Mouse (Mus musculus): ENCODE measurements around the gene Rasal1. TPM values are rescaled to one million over a fixed set of nuclear protein-coding genes. Genes with fewer than 3 reads are reported as not detected.
A peak's percentile ranks its signal among the peaks of the same experiment; 100 is the strongest.

The Rasal1 gene
- polyA plus RNA-seq, 1 experiment from 2014 or later = 0.39 TPM

DNA sequence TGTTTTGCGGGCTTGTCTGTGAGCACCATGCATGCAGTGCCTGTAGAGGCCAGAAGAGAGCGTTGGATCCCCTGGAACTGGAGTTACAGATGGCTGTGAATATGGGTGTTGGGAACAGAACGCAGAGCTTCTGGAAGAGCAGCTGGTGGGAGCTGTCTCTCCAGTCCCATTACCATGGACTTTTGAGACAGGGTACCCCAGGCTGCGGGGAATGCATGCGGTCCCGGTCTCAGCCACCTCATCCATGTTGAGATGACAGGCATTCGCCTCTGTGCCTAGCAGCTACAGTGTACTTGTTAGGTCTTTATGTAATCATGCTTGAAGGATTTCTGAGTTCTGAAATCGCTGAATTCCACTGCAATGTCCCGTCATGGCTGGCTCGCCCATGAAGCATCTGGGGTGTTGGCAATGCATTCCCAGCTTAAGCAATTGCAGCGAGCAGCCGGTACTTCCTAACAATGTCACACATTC lies 7.7 kb downstream of the Rasal1 start:
- ATAC-seq (replicated peaks; ENCODE audit: low FRiP score, low read depth) (no peak), DNase-seq (ENCODE audit: low spot score) (no peak)
- no peaks in the 10 kb centered on the region for H3K9me3 ChIP-seq (replicated peaks; ENCODE audit: low read length)
- no peaks in the 10 kb centered on the region for H3K4me1 ChIP-seq (replicated peaks; ENCODE audit: insufficient read depth, low read length)
- 86% methylated on average over 12 of the region's 12 CpGs for WGBS
- no peaks in the 10 kb centered on the region for H3K27me3 ChIP-seq (ENCODE audit: insufficient read depth, low read length)
- no peak overlapping the region for H3K27ac ChIP-seq
- H3K4me3 ChIP-seq (replicated peaks; ENCODE audit: low read depth, low read length) = no peak overlapping the region
- TF ChIP-seq CTCF (IDR thresholded peaks at IDR 0.05; ENCODE audit: low read depth) = no peak
- H3K4me2 ChIP-seq (ENCODE audit: low read length) = no peak overlapping the region
- no peaks in the 10 kb centered on the region for H3K36me3 ChIP-seq (ENCODE audit: insufficient read depth, low read length)
- H3K9ac ChIP-seq (ENCODE audit: low read depth, low read length) = no peak overlapping the region

DNA sequence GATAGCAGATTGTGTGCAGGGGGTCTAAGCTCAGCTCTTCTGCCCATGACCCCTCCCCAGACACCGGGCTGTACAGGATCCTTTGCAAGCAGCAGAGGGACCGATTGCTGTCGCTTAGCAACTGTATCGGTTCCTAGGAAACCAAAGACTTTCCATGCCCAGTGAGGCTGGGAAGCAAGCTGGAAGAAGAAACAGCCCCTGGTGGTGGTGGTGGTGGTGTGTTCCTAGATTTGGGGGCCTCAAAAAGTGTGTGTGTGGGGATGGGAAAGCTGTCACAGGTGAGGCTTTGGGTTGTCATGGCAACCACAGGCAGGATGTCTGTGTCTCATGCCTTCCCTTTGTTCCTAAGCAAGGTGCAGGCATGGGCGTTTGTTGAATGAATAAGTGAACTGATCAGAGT lies 12.2 kb downstream of the Rasal1 start:
- H3K27me3 ChIP-seq (ENCODE audit: insufficient read depth, low read length) = no peaks in the 10 kb centered on the region
- H3K4me3 ChIP-seq (replicated peaks; ENCODE audit: low read depth, low read length) = no peak overlapping the region
- DNase-seq (ENCODE audit: low spot score) (no peak), ATAC-seq (replicated peaks; ENCODE audit: low FRiP score, low read depth) (no peak)
- no peaks in the 10 kb centered on the region for H3K9me3 ChIP-seq (replicated peaks; ENCODE audit: low read length)
- 62% methylated on average over 5 of the region's 5 CpGs for WGBS
- no peak overlapping the region for H3K4me2 ChIP-seq (ENCODE audit: low read length)
- no peaks in the 10 kb centered on the region for H3K36me3 ChIP-seq (ENCODE audit: insufficient read depth, low read length)
- no peaks in the 10 kb centered on the region for H3K4me1 ChIP-seq (replicated peaks; ENCODE audit: insufficient read depth, low read length)
- no peak overlapping the region for H3K9ac ChIP-seq (ENCODE audit: low read depth, low read length)
- TF ChIP-seq CTCF (IDR thresholded peaks at IDR 0.05; ENCODE audit: low read depth) = no peak
- no peak overlapping the region for H3K27ac ChIP-seq

DNA sequence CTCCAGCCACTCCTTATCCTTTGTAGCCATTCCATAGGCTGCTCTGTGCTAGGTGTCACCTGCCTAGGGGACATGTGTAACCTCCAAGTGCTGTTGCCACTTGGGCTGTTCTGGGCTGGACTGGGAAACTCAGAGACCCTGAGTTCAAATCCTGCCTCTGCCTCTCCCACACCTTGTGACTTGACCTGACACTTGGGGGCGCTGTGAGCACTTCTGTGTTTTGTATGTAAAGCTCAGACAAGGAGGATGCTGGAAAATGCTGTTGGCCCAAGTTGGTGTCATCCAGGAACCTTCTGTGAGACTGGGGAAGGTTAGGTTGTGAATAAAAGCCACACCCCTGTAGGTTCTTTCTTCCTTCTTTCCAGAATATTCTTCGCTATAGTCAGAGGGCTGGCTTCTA lies 16.3 kb downstream of the Rasal1 start:
- 52% methylated on average over 2 of the region's 2 CpGs for WGBS
- DNase-seq (ENCODE audit: low spot score) (no peak), ATAC-seq (replicated peaks; ENCODE audit: low FRiP score, low read depth) (no peak)
- no peaks in the 10 kb centered on the region for H3K27me3 ChIP-seq (ENCODE audit: insufficient read depth, low read length)
- peak; percentile 16; the same call in 1 of the 2 replicates for TF ChIP-seq CTCF (IDR thresholded peaks at IDR 0.05; ENCODE audit: low read depth)
- no peaks in the 10 kb centered on the region for H3K36me3 ChIP-seq (ENCODE audit: insufficient read depth, low read length)
- H3K9ac ChIP-seq (ENCODE audit: low read depth, low read length) = no peak overlapping the region
- H3K9me3 ChIP-seq (replicated peaks; ENCODE audit: low read length) = no peaks in the 10 kb centered on the region
- H3K27ac ChIP-seq = no peak overlapping the region
- H3K4me2 ChIP-seq (ENCODE audit: low read length) = no peak overlapping the region
- no peak overlapping the region for H3K4me3 ChIP-seq (replicated peaks; ENCODE audit: low read depth, low read length)
- no peaks in the 10 kb centered on the region for H3K4me1 ChIP-seq (replicated peaks; ENCODE audit: insufficient read depth, low read length)

DNA sequence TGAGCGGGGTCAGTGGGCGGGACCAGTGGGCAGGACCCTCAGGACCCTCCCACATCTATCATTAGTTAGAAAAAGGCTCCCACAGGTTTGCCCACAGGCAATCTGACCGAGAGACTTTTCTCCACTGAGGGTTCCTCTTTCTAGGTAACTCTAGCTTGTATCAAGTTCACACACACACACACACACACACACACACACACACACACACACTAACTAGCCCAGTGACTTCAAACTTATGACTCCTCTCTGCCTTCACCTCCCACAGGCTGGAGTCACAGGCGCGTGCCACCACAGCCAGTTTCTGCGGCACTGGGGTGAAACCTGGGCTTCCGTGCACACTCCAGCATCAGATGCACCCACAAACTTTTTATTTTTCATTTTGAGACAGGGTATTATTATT lies 20.1 kb downstream of the Rasal1 start:
- Histone ChIP-seq H3K27ac (no peak overlapping the region), H3K36me3 (ENCODE audit: insufficient read depth, low read length) (no peaks in the 10 kb centered on the region), H3K9me3 (replicated peaks; ENCODE audit: low read length) (no peaks in the 10 kb centered on the region), H3K27me3 (ENCODE audit: insufficient read depth, low read length) (no peaks in the 10 kb centered on the region), H3K4me1 (replicated peaks; ENCODE audit: insufficient read depth, low read length) (no peaks in the 10 kb centered on the region), H3K4me2 (ENCODE audit: low read length) (no peak overlapping the region), H3K4me3 (replicated peaks; ENCODE audit: low read depth, low read length) (no peak overlapping the region), H3K9ac (ENCODE audit: low read depth, low read length) (no peak overlapping the region)
- DNase-seq (ENCODE audit: low spot score) (no peak), ATAC-seq (replicated peaks; ENCODE audit: low FRiP score, low read depth) (no peak)
- WGBS = 64% methylated on average over 7 of the region's 7 CpGs
- TF ChIP-seq CTCF (IDR thresholded peaks at IDR 0.05; ENCODE audit: low read depth) = no peak

DNA sequence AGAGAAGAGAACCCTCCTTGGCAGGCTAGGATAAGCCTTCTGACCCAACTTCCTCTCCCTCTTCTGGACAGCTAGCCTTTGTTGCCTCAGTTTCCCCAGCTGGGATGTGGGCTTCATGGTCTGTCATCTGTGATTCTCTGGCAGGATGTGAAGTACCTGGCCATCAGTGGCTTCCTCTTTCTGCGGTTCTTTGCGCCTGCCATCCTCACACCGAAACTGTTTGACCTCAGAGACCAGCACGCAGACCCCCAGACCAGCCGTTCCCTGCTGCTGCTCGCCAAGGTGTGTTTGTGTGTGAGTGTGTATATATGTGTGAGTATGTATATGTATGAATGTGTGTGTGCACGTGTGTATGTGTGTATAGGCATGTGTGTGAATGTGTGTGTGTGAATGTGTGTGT lies 21.5 kb downstream of the Rasal1 start:
- no peak overlapping the region for H3K27ac ChIP-seq
- TF ChIP-seq CTCF (IDR thresholded peaks at IDR 0.05; ENCODE audit: low read depth) = no peak
- H3K27me3 ChIP-seq (ENCODE audit: insufficient read depth, low read length) = no peaks in the 10 kb centered on the region
- H3K9ac ChIP-seq (ENCODE audit: low read depth, low read length) = no peak overlapping the region
- no peaks in the 10 kb centered on the region for H3K4me1 ChIP-seq (replicated peaks; ENCODE audit: insufficient read depth, low read length)
- no peak overlapping the region for H3K4me2 ChIP-seq (ENCODE audit: low read length)
- DNase-seq (ENCODE audit: low spot score) = no peak
- ATAC-seq (replicated peaks; ENCODE audit: low FRiP score, low read depth) = no peak
- H3K36me3 ChIP-seq (ENCODE audit: insufficient read depth, low read length) = no peaks in the 10 kb centered on the region
- H3K4me3 ChIP-seq (replicated peaks; ENCODE audit: low read depth, low read length) = no peak overlapping the region
- 87% methylated on average over 7 of the region's 7 CpGs for WGBS
- no peaks in the 10 kb centered on the region for H3K9me3 ChIP-seq (replicated peaks; ENCODE audit: low read length)

DNA sequence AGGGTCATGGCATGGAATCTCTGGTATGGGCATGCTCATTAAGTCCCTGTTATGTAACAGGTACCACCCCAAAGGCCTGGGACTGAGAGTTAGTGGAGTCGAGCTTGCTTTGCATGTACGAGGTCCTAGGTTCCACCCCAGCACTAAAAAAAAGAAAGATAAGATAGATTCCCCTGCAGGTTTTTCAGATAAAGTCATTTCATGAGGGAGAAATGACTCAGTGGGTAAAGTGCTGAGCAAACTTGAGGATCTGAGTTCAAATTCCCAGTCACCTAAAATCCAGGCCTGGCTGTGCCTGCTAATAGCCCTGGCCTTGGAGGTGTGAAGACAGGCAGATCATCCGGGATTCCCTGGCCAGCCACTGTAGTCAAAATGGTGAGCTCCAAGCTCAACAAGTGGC lies 23.3 kb downstream of the Rasal1 start:
- WGBS = 70% methylated on average over 3 of the region's 3 CpGs
- ATAC-seq (replicated peaks; ENCODE audit: low FRiP score, low read depth) = no peak
- Histone ChIP-seq H3K4me1 (replicated peaks; ENCODE audit: insufficient read depth, low read length) (no peaks in the 10 kb centered on the region), H3K36me3 (ENCODE audit: insufficient read depth, low read length) (no peaks in the 10 kb centered on the region), H3K27ac (no peak overlapping the region), H3K4me3 (replicated peaks; ENCODE audit: low read depth, low read length) (no peak overlapping the region), H3K4me2 (ENCODE audit: low read length) (no peak overlapping the region), H3K27me3 (ENCODE audit: insufficient read depth, low read length) (no peaks in the 10 kb centered on the region), H3K9me3 (replicated peaks; ENCODE audit: low read length) (no peaks in the 10 kb centered on the region), H3K9ac (ENCODE audit: low read depth, low read length) (no peak overlapping the region)
- no peak for DNase-seq (ENCODE audit: low spot score)
- no peak for TF ChIP-seq CTCF (IDR thresholded peaks at IDR 0.05; ENCODE audit: low read depth)

DNA sequence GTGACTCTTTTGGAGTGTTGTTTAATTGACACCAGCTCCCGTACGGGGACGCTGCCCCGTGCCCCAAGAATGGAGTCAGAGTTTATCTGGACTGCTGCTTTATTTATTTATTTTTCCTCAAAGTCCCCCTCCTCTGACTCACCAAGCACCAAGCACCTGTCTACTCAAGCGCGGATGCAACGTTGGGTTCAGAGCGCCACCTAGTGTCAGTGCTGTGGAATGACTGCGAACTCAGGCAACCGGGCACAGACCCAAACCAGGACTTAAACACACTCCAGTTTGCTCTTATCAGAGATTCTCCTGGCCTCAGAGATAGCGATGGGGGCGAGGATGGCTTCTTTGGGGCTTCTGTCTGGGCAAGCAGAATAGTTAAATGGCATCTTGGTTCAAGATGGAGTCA lies 25.0 kb downstream of the Rasal1 start:
- 6% methylated on average over 12 of the region's 12 CpGs for WGBS

More for the DNA sequence above, 25.0 kb downstream of the Rasal1 start:
- no peak overlapping the region for H3K27ac ChIP-seq
- H3K36me3 ChIP-seq (ENCODE audit: insufficient read depth, low read length) = no peaks in the 10 kb centered on the region
- no peaks in the 10 kb centered on the region for H3K27me3 ChIP-seq (ENCODE audit: insufficient read depth, low read length)
- H3K4me3 ChIP-seq (replicated peaks; ENCODE audit: low read depth, low read length) = no peak overlapping the region
- no peaks in the 10 kb centered on the region for H3K9me3 ChIP-seq (replicated peaks; ENCODE audit: low read length)
- H3K4me1 ChIP-seq (replicated peaks; ENCODE audit: insufficient read depth, low read length) = no peaks in the 10 kb centered on the region
- peak; percentile 94 for TF ChIP-seq CTCF (IDR thresholded peaks at IDR 0.05; ENCODE audit: low read depth)
- H3K9ac ChIP-seq (ENCODE audit: low read depth, low read length) = no peak overlapping the region
- no peak overlapping the region for H3K4me2 ChIP-seq (ENCODE audit: low read length)
- DNase-seq (ENCODE audit: low spot score) (peak; percentile 76), ATAC-seq (replicated peaks; ENCODE audit: low FRiP score, low read depth) (no peak)
